Mouse (Mus musculus): ENCODE measurements at regions not wholly inside any gene's neighbourhood (a gene's known extent, or its start where the extent isn't known, plus 50 kb on each side); places are given as distances from the start of the nearest gene placed in this dataset.

DNA sequence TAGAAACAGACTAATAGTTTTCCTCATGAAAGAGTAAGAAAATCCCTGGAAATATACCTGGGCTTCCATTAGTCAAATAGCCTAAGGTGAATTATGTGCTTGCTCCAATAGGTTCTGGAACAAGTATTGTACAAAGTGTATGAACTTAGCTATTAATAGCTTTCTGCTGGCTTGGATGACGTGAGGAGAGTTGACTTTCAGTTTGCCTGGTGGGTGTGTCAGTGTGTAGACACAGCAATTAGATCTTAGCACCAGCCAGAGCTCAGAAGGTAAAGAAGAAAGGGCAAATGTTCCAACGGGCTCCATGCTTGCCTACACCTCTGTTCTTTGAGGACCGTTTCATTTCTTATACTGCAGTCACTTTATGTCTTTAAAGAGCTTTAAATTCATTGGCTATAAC lies 654.8 kb upstream of the Mef2c start:
- H3K4me3 ChIP-seq (ENCODE audit: insufficient read depth, low read depth, low read length): no peak overlapping the region
- no peak overlapping the region for H3K27ac ChIP-seq (replicated peaks; ENCODE audit: low read depth, low read length)
- no peaks in the 10 kb centered on the region for H3K4me1 ChIP-seq (ENCODE audit: control insufficient read depth, insufficient read depth, insufficient read length, low read length)

DNA sequence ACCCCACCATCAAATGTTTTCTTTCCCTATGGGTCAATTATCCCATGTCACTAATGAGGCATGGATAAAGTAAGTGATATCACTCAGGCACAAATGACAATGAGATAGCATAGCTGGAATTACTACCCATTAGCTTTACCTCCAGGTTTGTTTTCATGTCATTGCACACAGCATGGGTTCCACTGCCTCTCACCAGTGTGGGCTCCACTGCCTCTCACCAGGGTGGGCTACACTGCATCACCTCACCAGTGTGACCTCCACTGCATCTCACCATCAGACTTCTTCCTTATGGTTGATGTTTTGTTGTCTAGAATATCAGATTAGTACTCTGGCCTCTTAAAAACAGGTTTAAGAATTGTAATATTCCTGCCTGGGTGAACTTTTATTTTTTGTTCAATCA lies 634.0 kb upstream of the Mef2c start:
- Histone ChIP-seq H3K4me3 (ENCODE audit: insufficient read depth, low read depth, low read length) (no peak overlapping the region), H3K4me1 (ENCODE audit: control insufficient read depth, insufficient read depth, insufficient read length, low read length) (peaks cover 3% of the 10 kb centered on the region), H3K27ac (replicated peaks; ENCODE audit: low read depth, low read length) (no peak overlapping the region)

DNA sequence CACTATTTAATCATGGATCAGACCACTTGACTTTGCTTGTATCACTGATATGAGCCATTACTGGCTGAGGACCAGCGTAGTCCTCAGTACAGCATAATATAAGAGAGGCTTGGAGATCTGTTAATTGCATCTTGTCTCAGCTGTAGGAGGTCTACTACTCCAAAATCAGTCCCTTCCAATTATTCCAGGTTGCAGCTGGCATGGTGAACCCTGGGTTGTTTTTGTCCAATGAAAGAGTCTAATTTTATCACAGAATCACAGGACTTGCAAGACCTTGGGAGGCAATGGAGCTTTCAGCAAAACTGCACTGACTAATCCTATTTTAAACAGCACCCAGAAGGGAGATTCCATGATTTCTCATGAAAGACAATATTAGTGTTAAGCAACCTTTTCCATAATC lies 629.7 kb upstream of the Mef2c start:
- H3K27ac ChIP-seq (replicated peaks; ENCODE audit: low read depth, low read length): no peak overlapping the region
- H3K4me3 ChIP-seq (ENCODE audit: insufficient read depth, low read depth, low read length): no peak overlapping the region

DNA sequence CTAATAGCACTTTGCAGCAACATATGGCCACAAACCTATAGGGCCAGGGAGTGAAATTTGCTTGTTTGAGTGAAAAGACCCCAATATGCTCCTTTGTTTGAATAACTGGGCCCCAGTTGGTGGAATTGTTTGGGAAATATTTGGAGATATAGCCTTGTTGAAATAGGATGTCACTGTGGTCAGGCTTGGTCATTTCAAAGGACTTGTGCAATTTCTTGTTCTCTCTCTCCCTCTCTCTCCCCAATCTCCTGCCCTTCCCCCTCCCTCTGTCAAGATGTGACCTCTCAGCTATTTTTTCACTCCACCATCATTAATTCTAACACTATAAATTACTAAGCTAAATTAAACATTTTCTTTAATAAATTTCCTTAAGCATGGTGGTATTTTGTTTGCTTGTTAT lies 620.5 kb upstream of the Mef2c start:
- Histone ChIP-seq H3K4me3 (ENCODE audit: insufficient read depth, low read depth, low read length) (no peak overlapping the region), H3K27ac (replicated peaks; ENCODE audit: low read depth, low read length) (no peak overlapping the region), H3K4me1 (ENCODE audit: control insufficient read depth, insufficient read depth, insufficient read length, low read length) (no peaks in the 10 kb centered on the region)

More for the DNA sequence above, 629.7 kb upstream of the Mef2c start:
- peaks cover 3% of the 10 kb centered on the region for H3K4me1 ChIP-seq (ENCODE audit: control insufficient read depth, insufficient read depth, insufficient read length, low read length)

DNA sequence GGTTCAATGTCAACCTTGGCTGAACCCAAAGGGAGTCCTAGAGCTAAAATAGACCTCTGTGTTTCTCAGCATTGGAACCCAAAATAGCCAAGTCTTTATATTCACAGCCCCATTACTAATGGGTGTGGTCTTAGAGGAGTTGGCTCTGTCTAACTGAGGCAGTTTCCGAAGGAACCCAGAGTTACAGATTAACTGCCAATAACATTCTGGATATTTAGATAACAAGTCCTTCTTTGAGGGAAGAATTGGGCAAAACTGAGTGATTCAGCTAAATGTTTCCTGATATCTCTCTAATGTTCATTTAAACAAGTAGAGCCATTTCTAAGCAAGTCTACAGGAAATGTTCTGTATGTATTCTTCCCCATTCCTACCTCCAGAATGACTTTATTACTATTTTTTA lies 615.1 kb upstream of the Mef2c start:
- H3K4me1 ChIP-seq (ENCODE audit: control insufficient read depth, insufficient read depth, insufficient read length, low read length): no peaks in the 10 kb centered on the region

DNA sequence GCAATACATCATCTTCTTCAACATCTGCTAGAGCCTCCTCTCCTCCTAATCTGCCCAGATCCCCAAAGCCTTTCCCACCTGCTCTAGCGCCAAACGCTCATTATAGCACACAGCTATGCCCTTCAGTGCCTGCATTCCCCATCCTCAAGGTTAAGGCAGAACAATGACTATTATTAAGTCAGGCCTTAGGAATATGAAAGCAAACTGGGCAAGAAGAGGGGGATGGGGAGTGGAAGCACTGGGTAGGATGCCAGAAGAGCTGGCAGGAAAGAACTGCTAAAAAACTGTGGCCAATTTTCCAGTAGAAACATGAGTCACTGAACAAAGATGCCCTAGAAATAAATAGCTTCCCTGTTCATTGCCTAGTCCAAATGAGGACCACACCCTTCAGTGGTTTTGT lies 611.1 kb upstream of the Mef2c start:
- H3K4me1 ChIP-seq (ENCODE audit: control insufficient read depth, insufficient read depth, insufficient read length, low read length): no peaks in the 10 kb centered on the region
- H3K4me3 ChIP-seq (ENCODE audit: insufficient read depth, low read depth, low read length): no peak overlapping the region
- no peak overlapping the region for H3K27ac ChIP-seq (replicated peaks; ENCODE audit: low read depth, low read length)

More for the DNA sequence above, 615.1 kb upstream of the Mef2c start:
- Histone ChIP-seq H3K4me3 (ENCODE audit: insufficient read depth, low read depth, low read length) (no peak overlapping the region), H3K27ac (replicated peaks; ENCODE audit: low read depth, low read length) (no peak overlapping the region)

DNA sequence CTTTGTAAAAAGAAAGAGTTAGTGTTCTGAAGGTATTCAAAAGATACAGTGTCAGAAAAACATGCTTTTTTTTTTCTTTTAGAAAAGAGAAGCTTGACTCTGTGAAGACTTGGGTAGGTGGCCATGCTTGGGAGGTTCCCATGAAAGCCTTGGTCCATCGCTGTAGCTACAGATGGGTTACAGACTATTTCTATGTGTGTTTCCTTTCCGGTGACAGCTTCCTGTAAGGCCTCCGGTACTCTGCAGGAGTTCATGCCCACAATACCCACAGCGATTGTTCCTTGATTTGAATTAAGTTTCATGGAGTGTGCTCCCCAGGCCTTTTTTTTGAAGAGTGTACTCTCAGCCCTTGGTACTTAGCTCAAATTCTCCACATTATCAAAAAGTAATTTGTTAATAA lies 604.1 kb upstream of the Mef2c start:
- Histone ChIP-seq H3K4me3 (ENCODE audit: insufficient read depth, low read depth, low read length) (no peak overlapping the region), H3K27ac (replicated peaks; ENCODE audit: low read depth, low read length) (no peak overlapping the region), H3K4me1 (ENCODE audit: control insufficient read depth, insufficient read depth, insufficient read length, low read length) (no peaks in the 10 kb centered on the region)

DNA sequence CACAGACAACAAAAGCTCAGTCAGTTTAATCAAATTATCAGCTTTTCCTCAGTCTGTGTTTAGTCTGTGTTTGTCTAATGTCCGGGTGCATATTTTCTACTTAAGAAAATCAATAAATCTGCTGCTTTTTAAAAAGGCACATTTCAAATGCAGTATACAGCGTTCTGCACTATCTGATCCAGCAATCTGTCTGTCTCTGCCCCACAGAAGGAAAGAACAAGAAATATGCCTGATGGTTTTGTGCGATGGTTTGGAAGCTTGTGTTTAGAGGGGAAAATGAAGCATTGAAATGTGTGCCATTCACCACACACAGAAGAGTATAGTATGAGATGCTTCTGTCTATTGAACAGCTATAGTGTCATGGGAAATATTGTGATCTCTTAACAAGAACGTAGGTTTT lies 601.7 kb upstream of the Mef2c start:
- no peak overlapping the region for H3K4me3 ChIP-seq (ENCODE audit: insufficient read depth, low read depth, low read length)

DNA sequence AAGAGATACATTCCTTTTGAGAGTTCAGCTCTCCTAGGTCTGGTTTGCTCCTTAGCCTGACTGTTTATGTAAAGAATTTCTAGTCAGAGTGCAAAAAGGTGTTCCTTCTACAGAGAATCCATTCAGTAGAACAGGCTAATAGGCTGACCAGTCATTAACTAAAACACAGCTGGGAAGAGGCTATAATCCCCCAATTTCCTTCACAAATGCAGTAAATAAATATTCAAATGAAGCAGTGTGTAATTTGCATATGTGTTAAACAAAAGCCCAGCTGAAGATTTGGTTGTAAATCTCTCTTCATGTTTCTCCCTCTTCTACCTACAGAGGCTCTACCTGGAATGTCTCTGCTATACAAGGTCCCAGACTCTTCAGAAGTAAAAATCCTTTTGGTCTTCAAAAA lies 600.2 kb upstream of the Mef2c start:
- no peak overlapping the region for H3K4me3 ChIP-seq (ENCODE audit: insufficient read depth, low read depth, low read length)
- H3K27ac ChIP-seq (replicated peaks; ENCODE audit: low read depth, low read length): no peak overlapping the region
- no peaks in the 10 kb centered on the region for H3K4me1 ChIP-seq (ENCODE audit: control insufficient read depth, insufficient read depth, insufficient read length, low read length)

More for the DNA sequence above, 601.7 kb upstream of the Mef2c start:
- Histone ChIP-seq H3K27ac (replicated peaks; ENCODE audit: low read depth, low read length) (no peak overlapping the region), H3K4me1 (ENCODE audit: control insufficient read depth, insufficient read depth, insufficient read length, low read length) (no peaks in the 10 kb centered on the region)

DNA sequence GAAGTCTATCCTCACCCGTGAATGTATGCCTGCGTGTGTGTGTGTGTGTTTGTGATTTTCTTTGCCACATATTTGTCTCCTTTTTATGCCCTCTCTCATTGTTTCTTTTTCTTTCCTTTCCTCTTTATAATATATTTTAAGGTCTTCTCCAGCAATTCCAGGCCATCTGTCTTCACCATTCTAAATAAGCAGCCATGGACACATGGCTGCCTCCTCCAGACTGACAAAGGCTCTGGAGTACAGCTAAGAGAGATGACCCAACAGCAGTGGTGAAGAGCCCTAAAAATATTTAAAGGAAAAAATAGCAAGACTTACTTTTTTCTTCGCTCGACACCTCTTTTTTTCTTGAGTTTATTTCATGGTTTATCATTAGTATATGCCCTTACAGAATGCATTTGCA lies 596.1 kb upstream of the Mef2c start:
- no peak overlapping the region for H3K4me3 ChIP-seq (ENCODE audit: insufficient read depth, low read depth, low read length)
- no peaks in the 10 kb centered on the region for H3K4me1 ChIP-seq (ENCODE audit: control insufficient read depth, insufficient read depth, insufficient read length, low read length)

DNA sequence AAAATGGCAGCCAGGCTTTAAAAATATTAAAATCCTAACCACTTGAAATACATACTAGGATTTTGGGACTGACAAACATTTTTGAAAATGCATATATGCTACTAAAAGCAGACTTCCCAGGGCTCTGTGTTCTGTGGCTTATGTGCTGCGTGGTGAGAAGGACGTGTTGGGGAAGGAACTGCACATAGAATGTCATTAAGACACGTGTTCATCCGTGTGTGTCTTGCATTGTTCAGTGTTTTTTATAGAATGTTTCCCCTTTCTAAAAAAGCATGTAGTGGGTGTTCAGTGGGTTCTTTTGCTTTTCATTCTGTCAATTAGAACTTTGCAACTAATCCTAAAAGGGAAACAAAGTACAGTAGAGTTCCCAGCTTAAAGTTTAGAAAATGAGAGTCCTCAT lies 594.7 kb upstream of the Mef2c start:
- no peak overlapping the region for H3K4me3 ChIP-seq (ENCODE audit: insufficient read depth, low read depth, low read length)
- H3K27ac ChIP-seq (replicated peaks; ENCODE audit: low read depth, low read length): no peak overlapping the region
- no peaks in the 10 kb centered on the region for H3K4me1 ChIP-seq (ENCODE audit: control insufficient read depth, insufficient read depth, insufficient read length, low read length)

More for the DNA sequence above, 596.1 kb upstream of the Mef2c start:
- H3K27ac ChIP-seq (replicated peaks; ENCODE audit: low read depth, low read length): no peak overlapping the region

DNA sequence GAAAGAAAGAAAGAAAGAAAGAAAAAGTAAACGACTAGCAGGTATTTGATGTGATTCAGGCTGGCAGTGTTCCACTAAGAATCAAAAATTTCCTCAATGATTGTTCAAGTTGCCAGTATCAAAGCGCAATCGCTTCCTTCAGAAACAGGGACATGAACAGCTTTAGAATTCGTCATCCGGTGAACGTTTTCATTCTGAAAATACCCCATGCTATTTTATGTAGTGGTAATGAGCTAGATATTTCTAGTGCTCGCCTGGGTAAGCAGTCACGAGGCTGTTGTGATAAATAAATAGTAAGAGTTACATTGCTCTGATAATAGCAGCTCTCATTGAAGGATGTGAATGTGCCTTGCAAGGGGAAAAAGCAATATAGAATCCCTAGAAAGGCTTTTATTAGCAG lies 591.0 kb upstream of the Mef2c start:
- Histone ChIP-seq H3K27ac (replicated peaks; ENCODE audit: low read depth, low read length) (no peak overlapping the region), H3K4me3 (ENCODE audit: insufficient read depth, low read depth, low read length) (no peak overlapping the region), H3K4me1 (ENCODE audit: control insufficient read depth, insufficient read depth, insufficient read length, low read length) (no peaks in the 10 kb centered on the region)

DNA sequence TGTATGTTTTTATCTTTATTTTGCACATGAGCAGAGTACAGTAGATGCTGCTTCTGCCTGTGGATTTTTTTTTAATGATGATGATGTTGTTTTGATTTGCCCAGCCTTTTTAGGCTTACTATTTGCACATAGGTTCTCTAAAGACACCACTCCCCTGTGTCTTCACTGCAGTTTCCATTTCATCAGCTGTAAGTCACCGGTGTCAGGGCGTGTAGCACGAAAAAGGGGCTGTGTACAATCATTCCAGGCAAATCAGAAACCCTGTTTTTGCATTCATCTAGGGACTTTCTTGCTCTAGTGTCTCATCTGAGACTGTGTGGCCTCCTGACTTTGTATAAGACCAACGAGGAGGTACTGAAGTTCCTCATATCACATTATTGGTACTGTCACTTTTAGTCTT lies 588.6 kb upstream of the Mef2c start:
- Histone ChIP-seq H3K4me1 (ENCODE audit: control insufficient read depth, insufficient read depth, insufficient read length, low read length) (no peaks in the 10 kb centered on the region), H3K4me3 (ENCODE audit: insufficient read depth, low read depth, low read length) (no peak overlapping the region), H3K27ac (replicated peaks; ENCODE audit: low read depth, low read length) (no peak overlapping the region)

DNA sequence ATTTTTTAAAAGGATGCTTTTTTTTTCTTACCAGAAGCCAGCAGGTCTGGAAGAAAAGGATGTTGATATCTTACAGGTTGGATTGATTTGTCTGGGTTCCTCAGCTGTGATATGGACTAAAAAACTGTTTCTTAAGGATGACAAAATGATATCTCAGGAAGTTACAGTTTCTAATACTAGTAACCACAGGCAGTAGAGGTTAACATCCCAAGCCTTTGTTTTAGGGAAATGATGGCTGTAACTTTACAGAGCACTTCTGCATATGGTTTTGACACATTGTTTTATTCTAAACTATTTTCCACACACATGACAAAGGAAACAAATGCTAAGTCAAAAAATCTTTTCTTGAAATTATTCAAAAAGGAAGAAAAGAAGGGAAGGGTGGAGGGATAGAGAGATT lies 573.8 kb upstream of the Mef2c start:
- H3K27ac ChIP-seq (replicated peaks; ENCODE audit: low read depth, low read length): no peak overlapping the region
- H3K4me3 ChIP-seq (ENCODE audit: insufficient read depth, low read depth, low read length): no peak overlapping the region
- no peaks in the 10 kb centered on the region for H3K4me1 ChIP-seq (ENCODE audit: control insufficient read depth, insufficient read depth, insufficient read length, low read length)

DNA sequence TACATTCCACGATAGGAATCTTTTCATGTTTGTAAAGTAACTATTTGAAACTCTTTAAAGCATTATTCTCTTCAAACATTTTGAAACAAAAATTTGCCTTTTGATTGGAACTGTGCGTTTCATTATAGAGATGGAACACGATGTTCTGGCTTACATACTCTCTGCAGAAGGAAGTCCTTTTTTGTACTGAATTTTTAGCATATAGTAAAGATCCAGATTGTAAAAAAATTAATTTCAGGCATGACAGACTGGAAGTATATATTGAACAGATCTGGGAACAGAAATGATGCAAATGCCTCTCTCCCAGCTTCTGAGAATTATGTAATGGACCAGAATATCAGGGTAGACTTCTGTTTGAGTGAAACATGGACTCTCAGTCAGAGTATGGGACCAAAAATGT lies 566.0 kb upstream of the Mef2c start:
- no peak overlapping the region for H3K27ac ChIP-seq (replicated peaks; ENCODE audit: low read depth, low read length)
- H3K4me3 ChIP-seq (ENCODE audit: insufficient read depth, low read depth, low read length): no peak overlapping the region
- no peaks in the 10 kb centered on the region for H3K4me1 ChIP-seq (ENCODE audit: control insufficient read depth, insufficient read depth, insufficient read length, low read length)

DNA sequence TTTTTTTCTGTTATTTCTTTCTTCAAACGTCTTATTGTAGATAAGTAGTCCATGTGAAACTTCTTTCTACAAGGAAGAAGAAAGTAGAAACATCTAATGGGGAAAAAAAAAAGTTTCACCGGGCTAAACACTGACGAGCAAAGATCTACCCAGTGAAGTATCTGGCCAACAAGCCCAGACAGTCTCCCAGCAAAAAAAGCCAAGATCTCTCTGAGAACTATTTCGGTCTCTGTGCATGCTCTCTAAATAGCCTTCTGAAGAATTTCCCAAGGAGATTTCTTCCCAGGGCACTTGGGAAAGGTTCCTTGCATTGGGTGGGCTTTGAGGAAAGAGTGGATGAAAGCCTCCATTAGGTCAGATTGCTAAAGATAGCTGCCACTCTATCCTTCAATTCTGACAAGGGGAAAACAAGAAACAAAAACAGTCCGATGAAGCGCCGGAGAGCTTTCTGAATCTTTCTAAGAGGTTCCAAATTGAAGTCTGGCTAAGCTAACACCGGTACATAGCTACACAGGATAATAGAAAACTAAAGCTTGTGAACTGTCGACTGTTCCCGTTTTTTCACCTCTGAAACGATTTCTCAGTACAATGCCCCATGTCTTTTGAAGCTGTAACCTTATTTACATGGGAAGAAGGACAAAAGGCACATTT lies 561.0 kb upstream of the Mef2c start:
- Histone ChIP-seq H3K4me1 (ENCODE audit: control insufficient read depth, insufficient read depth, insufficient read length, low read length) (no peaks in the 10 kb centered on the region), H3K27ac (replicated peaks; ENCODE audit: low read depth, low read length) (no peak overlapping the region), H3K4me3 (ENCODE audit: insufficient read depth, low read depth, low read length) (no peak overlapping the region)

DNA sequence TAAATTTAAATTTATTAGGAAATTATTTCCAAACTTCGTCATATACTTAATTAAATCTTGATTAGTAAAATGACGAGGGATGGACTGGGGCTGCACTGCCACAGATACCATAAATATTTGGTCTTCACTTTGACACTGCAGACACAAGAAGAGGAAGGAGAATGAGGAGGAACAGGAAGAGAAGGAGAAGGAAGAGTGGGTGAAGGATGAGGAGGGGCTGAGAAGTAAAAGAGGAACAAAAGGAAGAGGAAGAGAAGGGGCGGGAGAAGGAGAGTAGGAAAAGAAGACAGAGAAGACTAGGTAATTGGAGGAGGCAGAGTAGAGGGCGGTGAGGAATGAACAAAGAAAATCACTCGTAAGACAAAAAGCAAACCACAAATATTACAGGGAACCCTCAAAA lies 556.9 kb upstream of the Mef2c start:
- Histone ChIP-seq H3K27ac (replicated peaks; ENCODE audit: low read depth, low read length) (no peak overlapping the region), H3K4me3 (ENCODE audit: insufficient read depth, low read depth, low read length) (no peak overlapping the region)

More for the DNA sequence above, 556.9 kb upstream of the Mef2c start:
- H3K4me1 ChIP-seq (ENCODE audit: control insufficient read depth, insufficient read depth, insufficient read length, low read length): no peaks in the 10 kb centered on the region
